Mouse (Mus musculus) lung, embryonic 14.5 days (tissue): Measurements from ENCODE around the gene Mindy4. TPM values are rescaled to one million over a fixed set of nuclear protein-coding genes. Genes with fewer than 3 reads are reported as not detected.

Experiments
- ATAC-seq: fragments of 200-750 bp; cut with Nextera tagmentation; 2 replicates; pipeline ENCODE4 v1.8.0; 2017; ENCODE audit warnings: mild to moderate bottlenecking, moderate TSS enrichment, moderate library complexity; ENCODE audit not compliant: insufficient read depth
- DNase-seq: peaks from one replicate; pipeline ENCODE4 v3.0.0-alpha.2; 2015
- H3K27ac ChIP-seq: fragments of 300-500 bp; sonication (generic); 2 replicates; pipeline ENCODE4 v1.5.1; 2014; ENCODE audit warnings: low read depth, mild to moderate bottlenecking, moderate library complexity
- H3K27me3 ChIP-seq: fragments of 300-500 bp; sonication (generic); 2 replicates; pipeline ENCODE4 v1.6.1; 2014; ENCODE audit warnings: low read length, control low read depth; ENCODE audit not compliant: insufficient read depth
- H3K36me3 ChIP-seq: fragments of 300-500 bp; sonication (generic); 2 replicates; pipeline ENCODE4 v1.6.1; 2014; ENCODE audit warnings: control low read depth; ENCODE audit not compliant: insufficient read depth
- H3K4me1 ChIP-seq: fragments of 300-500 bp; sonication (generic); 2 replicates; pipeline ENCODE4 v1.6.1; 2014; ENCODE audit warnings: antibody characterized with exemption, control low read depth; ENCODE audit not compliant: insufficient read depth
- H3K4me2 ChIP-seq: fragments of 300-500 bp; sonication (generic); 2 replicates; pipeline ENCODE4 v1.6.1; 2014; ENCODE audit warnings: mild to moderate bottlenecking
- H3K4me3 ChIP-seq: fragments of 300-500 bp; sonication (generic); 2 replicates; pipeline ENCODE4 v1.5.1; 2014; ENCODE audit warnings: low read depth, low read length
- H3K9ac ChIP-seq: fragments of 300-500 bp; sonication (generic); 2 replicates; pipeline ENCODE4 v1.6.1; 2014
- H3K9me3 ChIP-seq: fragments of 300-500 bp; sonication (generic); 2 replicates; pipeline ENCODE4 v1.6.1; 2016; ENCODE audit warnings: low read depth, low read length, control low read depth
- CTCF ChIP-seq: IDR thresholded peaks from 2 replicates; pipeline ENCODE4 v1.5.1; 2016; ENCODE audit warnings: antibody characterized with exemption, low read depth
- WGBS: fragments of 180-500 bp; shearing (Covaris S2); extraction: QIAGEN DNeasy Blood & Tissue Kit; methylation state at CpG from one replicate; pipeline ENCODE4 v1.1.7; 2014; 5-methylcytosine and 5-hydroxymethylcytosine counted together
- polyA plus RNA-seq: library from polyadenylated mRNA; unstranded; fragments of >200 nt; fragmentation: Nextera tagmentation; extraction: Ambion mirVana; gene quantifications from 2 replicates; pipeline ENCODE4 v1.2.1, GENCODE M21; 2014

Gene Mindy4
- polyA plus RNA-seq, 1 experiment from 2014 or later: 18.8 TPM

- Histone ChIP-seq H3K27ac (no peak overlapping the region), H3K4me3 (no peak overlapping the region), H3K9me3 (no peaks in the 10 kb centered on the region), H3K4me2 (no peak overlapping the region), H3K9ac (no peak overlapping the region), H3K27me3 (no peaks in the 10 kb centered on the region), H3K36me3 (0 out of 2 replicates have a peak, but pooled peaks cover 5% of the 10 kb centered on the region), H3K4me1 (0 out of 2 replicates have a peak, but pooled peaks cover 11% of the 10 kb centered on the region)
- WGBS: 97% methylated on average over 3 of the region's 3 CpGs
- DNase-seq (no peak), ATAC-seq (no peak)
- TF ChIP-seq CTCF: no peak
Measured at GRCm38 (mm10) chr6:55318597-55318996, 115.4 kb downstream of the Mindy4 start.

GRCm38 (mm10) chr6:55319585-55320551, 116.7 kb downstream of the Mindy4 start:
- WGBS: 48% methylated on average over 14 of the region's 14 CpGs
- Histone ChIP-seq H3K9ac (no peak overlapping the region), H3K4me3 (no peak overlapping the region), H3K27ac (peak overlapping the region; percentile 46; the same call in 1 of the 2 replicates), H3K9me3 (no peaks in the 10 kb centered on the region), H3K36me3 (0 out of 2 replicates have a peak, but pooled peaks cover 5% of the 10 kb centered on the region), H3K4me2 (no peak overlapping the region), H3K4me1 (0 out of 2 replicates have a peak, but pooled peaks cover 11% of the 10 kb centered on the region), H3K27me3 (no peaks in the 10 kb centered on the region)
- no peak for TF ChIP-seq CTCF
- DNase-seq (peak; percentile 61), ATAC-seq (peak; percentile 58; the same call in 1 of the 2 replicates)

GRCm38 (mm10) chr6:55320894-55321293, 117.7 kb downstream of the Mindy4 start:
- Histone ChIP-seq H3K9ac (no peak overlapping the region), H3K4me1 (0 out of 2 replicates have a peak, but pooled peaks cover 11% of the 10 kb centered on the region), H3K4me3 (no peak overlapping the region), H3K4me2 (no peak overlapping the region), H3K27ac (no peak overlapping the region), H3K9me3 (no peaks in the 10 kb centered on the region), H3K36me3 (0 out of 2 replicates have a peak, but pooled peaks cover 5% of the 10 kb centered on the region), H3K27me3 (no peaks in the 10 kb centered on the region)
- WGBS: 65% methylated on average over 4 of the region's 4 CpGs
- no peak; the same call in 1 of the 2 replicates for ATAC-seq
- no peak for DNase-seq
- no peak for TF ChIP-seq CTCF

GRCm38 (mm10) chr6:55321518-55321917, 118.3 kb downstream of the Mindy4 start:
- no peak for TF ChIP-seq CTCF
- WGBS: 55% methylated on average over 6 of the region's 6 CpGs
- Histone ChIP-seq H3K36me3 (0 out of 2 replicates have a peak, but pooled peaks cover 5% of the 10 kb centered on the region), H3K9ac (no peak overlapping the region), H3K4me3 (no peak overlapping the region), H3K27me3 (no peaks in the 10 kb centered on the region), H3K9me3 (no peaks in the 10 kb centered on the region), H3K27ac (no peak overlapping the region), H3K4me2 (no peak overlapping the region), H3K4me1 (peaks cover 11% of the 10 kb centered on the region; the same call in 1 of the 2 replicates)
- ATAC-seq: no peak
- DNase-seq: no peak

- Histone ChIP-seq H3K4me2 (no peak overlapping the region), H3K4me1 (peaks cover 11% of the 10 kb centered on the region; the same call in 1 of the 2 replicates)
- no peak for DNase-seq
Measured at GRCm38 (mm10) chr6:55322980-55323379, 119.8 kb downstream of the Mindy4 start.

GRCm38 (mm10) chr6:55323908-55324634, 120.9 kb downstream of the Mindy4 start:
- ATAC-seq: no peak
- H3K27ac ChIP-seq: no peak overlapping the region

More at GRCm38 (mm10) chr6:55322980-55323379, 119.8 kb downstream of the Mindy4 start:
- Histone ChIP-seq H3K36me3 (0 out of 2 replicates have a peak, but pooled peaks cover 5% of the 10 kb centered on the region), H3K9ac (no peak overlapping the region), H3K4me3 (no peak overlapping the region), H3K27ac (no peak overlapping the region), H3K27me3 (no peaks in the 10 kb centered on the region), H3K9me3 (no peaks in the 10 kb centered on the region)
- WGBS: 88% methylated on average over 2 of the region's 2 CpGs
- TF ChIP-seq CTCF: no peak
- no peak for ATAC-seq

More at GRCm38 (mm10) chr6:55323908-55324634, 120.9 kb downstream of the Mindy4 start:
- no peak overlapping the region for H3K4me3 ChIP-seq
- H3K4me2 ChIP-seq: no peak overlapping the region
- DNase-seq: no peak
- H3K4me1 ChIP-seq: peaks cover 11% of the 10 kb centered on the region; the same call in 1 of the 2 replicates
- H3K9me3 ChIP-seq: no peaks in the 10 kb centered on the region
- no peaks in the 10 kb centered on the region for H3K27me3 ChIP-seq
- H3K9ac ChIP-seq: no peak overlapping the region
- 24% methylated on average over 17 of the region's 17 CpGs for WGBS
- TF ChIP-seq CTCF: no peak
- H3K36me3 ChIP-seq: no peaks in the 10 kb centered on the region
